Mouse (Mus musculus) spleen, adult 2 months (tissue): ENCODE measurements at regions not wholly inside any gene's neighbourhood (a gene's known extent, or its start where the extent isn't known, plus 50 kb on each side); places are given as distances from the start of the nearest gene placed in this dataset.

Source experiments
- CTCF ChIP-seq: fragments of 200-500 bp; IDR thresholded peaks from 2 replicates; pipeline ENCODE4 v1.5.1; 2011; ENCODE audit warnings: mild to moderate bottlenecking, inconsistent platforms; ENCODE audit not compliant: insufficient read depth, insufficient read length, insufficient replicate concordance; ENCODE audit errors: extremely low read depth
- POLR2A ChIP-seq: fragments of 200-500 bp; IDR thresholded peaks from 2 replicates; pipeline ENCODE4 v1.6.1; 2011; ENCODE audit warnings: low read depth, low read length, inconsistent platforms

GRCm38 (mm10) chr4:95191654-95192406, 139.8 kb upstream of the Jun start:
- TF ChIP-seq CTCF: no peak
- no peak for TF ChIP-seq POLR2A
